Mouse (Mus musculus) G1E (cell line): ENCODE results near the gene Camta1. TPM values are rescaled to one million over a fixed set of nuclear protein-coding genes. Genes with fewer than 3 reads are reported as not detected.

ENCODE experiments used
- ATAC-seq: 2 replicates; pipeline ENCODE4 v1.8.0; 2016; ENCODE audit warnings: mild to moderate bottlenecking; ENCODE audit not compliant: insufficient number of reproducible peaks, poor library complexity, low FRiP score, severe bottlenecking; ENCODE audit errors: extremely low read depth
- DNase-seq: peaks from one replicate; pipeline ENCODE4 v3.0.0; 2012; ENCODE audit warnings: low spot score
- H3K27me3 ChIP-seq: 2 replicates; pipeline ENCODE4 v1.6.1; 2012; ENCODE audit warnings: mild to moderate bottlenecking, low read length, inconsistent platforms; ENCODE audit not compliant: insufficient read depth
- H3K36me3 ChIP-seq: replicated peaks from 2 replicates; pipeline ENCODE3; 2012; ENCODE audit warnings: mild to moderate bottlenecking, inconsistent platforms
- H3K4me1 ChIP-seq: 2 replicates; pipeline ENCODE4 v1.6.1; 2012; ENCODE audit warnings: low read depth, low read length, inconsistent platforms, mixed read lengths; ENCODE audit not compliant: insufficient read depth
- H3K4me3 ChIP-seq: 2 replicates; pipeline ENCODE4 v1.5.1; 2012; ENCODE audit warnings: low read depth, mild to moderate bottlenecking, inconsistent platforms, low read length, moderate library complexity, mixed read lengths
- H3K9me3 ChIP-seq: replicated peaks from 2 replicates; pipeline ENCODE4 v1.6.1; 2012; ENCODE audit warnings: inconsistent platforms
- CTCF ChIP-seq: IDR thresholded peaks from 2 replicates; pipeline ENCODE4 v1.5.1; 2012; ENCODE audit warnings: low read depth, low read length, inconsistent platforms, mixed read lengths
- GATA1 ChIP-seq: IDR thresholded peaks from 2 replicates; pipeline ENCODE4 v1.6.1; 2012; ENCODE audit warnings: borderline replicate concordance, low read length, inconsistent platforms, mixed read lengths
- GATA2 ChIP-seq: IDR thresholded peaks from 2 replicates; pipeline ENCODE4 v1.6.1; 2012; ENCODE audit warnings: low read depth, low read length, inconsistent platforms, borderline replicate concordance
- POLR2AphosphoS5 ChIP-seq: IDR thresholded peaks from 2 replicates; pipeline ENCODE4 v1.6.1; 2012; ENCODE audit warnings: low read depth, low read length, inconsistent platforms; ENCODE audit not compliant: insufficient replicate concordance
- TAL1 ChIP-seq: conservative IDR thresholded peaks from 2 replicates; pipeline ENCODE4 v1.6.1; 2012; ENCODE audit warnings: low read depth, low read length, inconsistent platforms, mixed read lengths
- polyA plus RNA-seq: library from polyadenylated mRNA; stranded (reverse); fragments of >175 nt; gene quantifications from 2 replicates; pipeline ENCODE4 v1.2.3, GENCODE M21; 2012
- total RNA-seq, 2 experiments: library from RNA; stranded (forward) in 1 of 2; stranded (reverse) in 1 of 2; fragments of 200-1000 nt in 1 of 2; fragments of >200 nt in 1 of 2; fragmentation: Nextera tagmentation in 1 of 2; gene quantifications; 2 replicates each; pipeline ENCODE4 v1.2.3; 2014 to 2017

Camta1 gene
- total and polyA plus RNA-seq, 3 experiments: 10.8 to 113 (median 25.7) TPM

DNA sequence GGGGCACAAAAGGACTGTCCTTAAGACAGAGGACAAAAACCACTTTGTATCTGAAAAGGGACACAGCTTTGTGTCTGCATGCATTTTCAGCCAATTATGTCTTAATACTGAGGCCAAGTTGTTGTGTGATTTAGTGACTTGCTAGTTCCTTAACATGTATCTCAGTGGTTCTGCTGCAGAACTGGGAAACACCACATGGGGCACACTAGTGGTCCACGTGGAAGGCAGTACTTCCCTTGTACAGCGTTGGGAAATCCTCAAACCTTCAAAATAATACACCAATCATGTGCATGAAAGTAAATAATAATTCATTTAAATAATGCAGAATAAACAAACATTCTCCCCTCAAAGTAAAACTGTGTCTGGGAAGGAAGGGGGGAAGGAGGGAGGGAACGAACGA, 792.9 kb downstream of the Camta1 start:
- H3K9me3 ChIP-seq: no peaks in the 10 kb centered on the region
- H3K4me1 ChIP-seq: no peaks in the 10 kb centered on the region
- TF ChIP-seq GATA2: no peak
- H3K4me3 ChIP-seq: no peak overlapping the region
- H3K27me3 ChIP-seq: no peaks in the 10 kb centered on the region
- H3K36me3 ChIP-seq: no peaks in the 10 kb centered on the region
- DNase-seq (no peak), ATAC-seq (no peak)

DNA sequence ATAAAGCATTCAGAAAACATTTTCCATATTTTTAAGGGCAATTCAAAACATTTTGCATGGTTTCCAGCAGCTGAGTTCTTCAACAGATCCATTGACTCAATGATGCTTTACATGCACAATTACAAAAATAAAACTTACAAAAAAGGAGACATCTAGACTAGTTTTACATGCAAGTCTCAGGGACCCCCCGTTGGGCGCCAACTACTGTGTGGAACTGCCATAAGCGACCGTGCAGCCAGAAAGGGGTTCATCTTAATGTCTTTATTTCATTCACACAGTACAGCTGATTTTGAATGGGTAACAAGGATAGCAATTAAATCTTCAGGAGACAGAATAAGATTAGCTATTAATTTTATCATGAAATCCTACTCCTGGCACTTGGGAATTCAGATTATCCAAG, 802.1 kb downstream of the Camta1 start:
- H3K4me3 ChIP-seq: no peak overlapping the region
- H3K27me3 ChIP-seq: peaks cover 2% of the 10 kb centered on the region; the same call in 1 of the 2 replicates
- H3K36me3 ChIP-seq: peaks cover 15% of the 10 kb centered on the region
- peaks cover 22% of the 10 kb centered on the region for H3K9me3 ChIP-seq
- no peak for ATAC-seq
- DNase-seq: no peak
- TF ChIP-seq POLR2AphosphoS5: no peak
- TF ChIP-seq CTCF: no peak
- peaks cover 12% of the 10 kb centered on the region for H3K4me1 ChIP-seq

DNA sequence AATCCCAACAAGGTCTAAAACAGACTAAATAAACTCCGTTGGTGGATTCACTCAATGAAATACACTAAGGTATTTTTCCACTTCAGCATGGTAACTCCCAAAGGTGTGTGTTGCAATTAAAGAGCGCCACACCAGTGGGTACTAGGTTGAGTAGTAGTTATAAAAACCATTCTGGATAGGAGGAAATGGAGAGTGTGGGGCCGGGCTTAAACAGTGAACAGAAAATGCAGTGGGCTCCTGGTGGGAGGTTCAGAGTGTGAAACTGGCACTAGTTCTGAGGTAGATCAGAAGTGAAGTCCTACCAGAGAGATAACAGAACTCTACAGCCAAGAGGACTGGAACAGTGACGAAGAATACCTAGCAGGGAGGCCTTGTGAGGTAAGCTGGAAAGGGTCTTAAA, 803.0 kb downstream of the Camta1 start:
- no peak for TF ChIP-seq GATA2
- TF ChIP-seq CTCF: no peak
- TF ChIP-seq GATA1: no peak
- TF ChIP-seq POLR2AphosphoS5: no peak
- no peak for TF ChIP-seq TAL1
- H3K4me1 ChIP-seq: peaks cover 13% of the 10 kb centered on the region
- H3K9me3 ChIP-seq: peaks cover 22% of the 10 kb centered on the region
- peaks cover 2% of the 10 kb centered on the region; the same call in 1 of the 2 replicates for H3K27me3 ChIP-seq
- DNase-seq (no peak), ATAC-seq (no peak)
- H3K4me3 ChIP-seq: no peak overlapping the region
- H3K36me3 ChIP-seq: peaks cover 21% of the 10 kb centered on the region

DNA sequence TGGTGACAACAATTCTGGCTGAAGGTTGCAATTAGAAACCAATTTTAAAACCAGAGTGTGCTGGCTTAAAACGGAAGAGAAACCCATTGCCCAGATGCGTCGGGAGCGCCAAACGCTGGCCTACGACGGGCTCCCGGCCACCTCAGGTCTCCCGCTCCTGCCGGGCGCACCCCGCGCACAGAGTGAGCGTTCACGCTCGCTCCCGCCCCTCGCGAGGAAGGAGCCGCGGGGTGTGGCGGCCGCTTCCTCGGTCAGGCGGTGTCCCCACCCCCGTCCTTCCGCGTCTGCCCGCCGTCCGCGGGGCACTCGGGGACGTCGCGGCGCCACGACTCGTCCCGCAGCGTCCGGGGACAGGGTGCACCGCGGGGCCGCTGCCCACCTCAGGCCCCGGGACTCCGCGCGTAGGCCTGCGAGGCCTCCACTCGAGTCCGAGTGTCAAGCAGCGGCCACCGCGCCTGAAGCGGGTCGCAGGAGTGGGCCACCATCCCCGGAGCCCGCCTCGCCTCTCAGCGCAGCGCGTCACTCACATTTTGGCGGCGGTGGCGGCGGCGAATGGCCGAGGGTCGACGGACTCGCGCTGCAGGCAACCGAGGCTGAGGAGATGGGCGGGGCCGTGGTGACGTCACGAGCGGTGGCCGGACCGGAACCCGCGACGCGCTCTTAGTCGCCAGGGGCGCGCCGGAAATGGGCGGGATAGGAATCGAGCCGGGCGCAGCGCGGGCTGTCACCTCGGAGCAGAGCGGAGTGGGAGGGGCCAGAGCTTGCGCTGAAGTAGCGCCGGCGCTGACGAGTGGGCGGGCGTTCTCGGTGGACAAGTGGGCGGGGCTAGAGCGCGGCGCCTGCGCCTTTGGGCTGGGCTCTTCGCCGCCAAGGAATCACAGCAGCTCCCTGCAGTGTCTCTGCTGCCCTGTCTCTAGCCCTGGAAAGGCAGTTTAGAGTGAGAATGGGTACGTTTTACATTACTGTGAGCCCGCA, 804.0 kb downstream of the Camta1 start, which contains the start of gene Vamp3:
Gene Vamp3 (minus strand): TSS at position 617 of the 975 bp plus-strand sequence.
- ATAC-seq: peak; percentile 97
- DNase-seq: peak; percentile 91
- Histone ChIP-seq H3K9me3 (peaks cover 22% of the 10 kb centered on the region), H3K36me3 (peaks cover 29% of the 10 kb centered on the region), H3K4me3 (peak within 1 kb of the TSS; percentile 98), H3K27me3 (peaks cover 2% of the 10 kb centered on the region; the same call in 1 of the 2 replicates), H3K4me1 (peaks cover 13% of the 10 kb centered on the region)
- TF ChIP-seq GATA2: no peak
- TF ChIP-seq POLR2AphosphoS5: no peak
- TF ChIP-seq TAL1: no peak
- no peak for TF ChIP-seq CTCF
- no peak for TF ChIP-seq GATA1

DNA sequence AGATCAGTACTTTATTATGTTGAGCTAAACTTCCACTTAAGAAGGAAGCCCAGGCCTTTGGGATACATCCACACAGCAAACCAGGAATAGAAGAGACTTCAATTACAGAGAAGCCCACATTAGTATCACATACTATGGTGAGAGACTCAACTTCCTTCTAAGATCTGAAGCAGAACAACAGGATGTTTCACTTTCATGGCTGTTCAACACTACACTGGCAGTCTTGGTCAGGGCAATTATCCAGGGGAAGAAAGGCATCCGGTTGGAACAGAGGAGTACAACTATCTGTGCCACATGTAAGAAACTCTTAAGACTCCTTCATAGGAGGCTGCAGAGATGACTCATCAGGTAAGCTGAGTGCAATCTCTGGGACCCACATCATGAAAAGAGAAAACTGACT, 810.5 kb downstream of the Camta1 start:
- DNase-seq (no peak), ATAC-seq (no peak)
- no peaks in the 10 kb centered on the region for H3K27me3 ChIP-seq
- H3K4me3 ChIP-seq: no peak overlapping the region
- no peaks in the 10 kb centered on the region for H3K9me3 ChIP-seq
- peaks cover 4% of the 10 kb centered on the region; the same call in 1 of the 2 replicates for H3K4me1 ChIP-seq
- TF ChIP-seq CTCF (no peak), POLR2AphosphoS5 (no peak), GATA1 (no peak), GATA2 (no peak), TAL1 (no peak)
- H3K36me3 ChIP-seq: peaks cover 83% of the 10 kb centered on the region

DNA sequence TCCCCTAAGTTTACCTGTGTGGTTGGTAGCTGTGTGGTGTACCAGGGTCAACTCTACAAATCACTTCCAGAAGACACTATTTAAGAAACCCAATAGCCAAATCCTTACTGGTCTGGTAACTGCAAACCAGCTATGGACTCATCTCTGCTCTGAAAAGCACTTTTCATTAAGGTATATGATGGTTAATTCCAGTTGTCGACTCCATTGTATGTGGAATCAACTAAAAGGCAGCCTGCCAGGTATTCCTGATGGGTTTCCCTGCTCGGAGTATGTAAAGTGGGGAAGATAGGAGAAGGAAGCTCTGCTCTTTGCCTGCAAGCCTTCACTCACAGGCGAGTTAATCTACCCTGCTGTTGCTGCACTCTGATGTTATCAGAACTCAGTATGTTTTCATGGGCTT, 815.2 kb downstream of the Camta1 start:
- no peaks in the 10 kb centered on the region for H3K9me3 ChIP-seq
- no peak overlapping the region for H3K4me3 ChIP-seq
- peaks cover 16% of the 10 kb centered on the region for H3K4me1 ChIP-seq
- DNase-seq (no peak), ATAC-seq (no peak)
- TF ChIP-seq GATA1: no peak
- no peak for TF ChIP-seq GATA2
- TF ChIP-seq CTCF: no peak
- TF ChIP-seq POLR2AphosphoS5: no peak
- TF ChIP-seq TAL1: no peak
- peaks cover 52% of the 10 kb centered on the region for H3K36me3 ChIP-seq
- H3K27me3 ChIP-seq: no peaks in the 10 kb centered on the region
